Mouse (Mus musculus): Measurements from ENCODE around the gene Ripor2. TPM values are rescaled to one million over a fixed set of nuclear protein-coding genes. Genes with fewer than 3 reads are reported as not detected.

Ripor2 gene
- total and polyA plus RNA-seq, 3 experiments, result 4.7 to 8.2 (median 7.4) TPM

DNA sequence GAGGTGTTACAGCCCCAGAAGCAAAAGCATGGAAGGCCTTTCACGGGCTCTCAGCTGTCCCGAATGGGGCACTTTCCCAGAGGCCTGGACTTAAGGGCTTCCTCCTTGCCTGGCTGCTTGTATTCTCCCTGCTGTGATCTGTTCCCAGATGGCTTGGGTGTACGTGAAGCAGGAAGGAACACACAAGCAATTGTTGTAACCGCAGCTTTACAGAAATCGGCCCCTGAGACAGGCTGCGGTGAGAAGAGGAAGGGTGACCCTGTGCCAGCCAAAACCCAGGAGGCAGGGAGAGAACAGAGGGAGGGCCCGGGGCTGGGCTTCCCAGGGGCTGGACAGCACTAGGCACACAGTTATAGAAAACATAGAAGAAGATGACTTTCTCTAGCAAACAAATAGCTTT, 129.0 kb downstream of the Ripor2 start:
- TF ChIP-seq CTCF (IDR thresholded peaks at IDR 0.05) (no peak), POLR2A (IDR thresholded peaks at IDR 0.05; ENCODE audit: insufficient read depth, low read depth, low read length) (no peak), EP300 (IDR thresholded peaks at IDR 0.05; ENCODE audit: insufficient read depth, low read depth, low read length) (no peak)
- no peak overlapping the region for H3K9ac ChIP-seq (ENCODE audit: low read depth, low read length)
- H3K27me3 ChIP-seq (ENCODE audit: control insufficient read depth, insufficient read depth, low read length), result no peaks in the 10 kb centered on the region
- WGBS, result 38% methylated on average over 7 of the region's 7 CpGs
- intact Hi-C loops (cut with DNase I), result loop anchor here (10.0 kb wide), 1 partner anchor 214 kb away; no protein-coding TSS in a partner anchor
- H3K4me1 ChIP-seq (ENCODE audit: control insufficient read depth, insufficient read depth, low read length), result peaks cover 4% of the 10 kb centered on the region
- peak in 1 of 2 experiments; percentile 17 for DNase-seq
- H3K79me2 ChIP-seq (replicated peaks; ENCODE audit: control insufficient read depth, insufficient read depth, low read length), result no peaks in the 10 kb centered on the region
- H3K36me3 ChIP-seq (ENCODE audit: control insufficient read depth, insufficient read depth, low read length), result no peaks in the 10 kb centered on the region
- no peak overlapping the region for H3K4me3 ChIP-seq
- H3K27ac ChIP-seq, result peak overlapping the region; percentile 31; the same call in 1 of the 2 replicates

DNA sequence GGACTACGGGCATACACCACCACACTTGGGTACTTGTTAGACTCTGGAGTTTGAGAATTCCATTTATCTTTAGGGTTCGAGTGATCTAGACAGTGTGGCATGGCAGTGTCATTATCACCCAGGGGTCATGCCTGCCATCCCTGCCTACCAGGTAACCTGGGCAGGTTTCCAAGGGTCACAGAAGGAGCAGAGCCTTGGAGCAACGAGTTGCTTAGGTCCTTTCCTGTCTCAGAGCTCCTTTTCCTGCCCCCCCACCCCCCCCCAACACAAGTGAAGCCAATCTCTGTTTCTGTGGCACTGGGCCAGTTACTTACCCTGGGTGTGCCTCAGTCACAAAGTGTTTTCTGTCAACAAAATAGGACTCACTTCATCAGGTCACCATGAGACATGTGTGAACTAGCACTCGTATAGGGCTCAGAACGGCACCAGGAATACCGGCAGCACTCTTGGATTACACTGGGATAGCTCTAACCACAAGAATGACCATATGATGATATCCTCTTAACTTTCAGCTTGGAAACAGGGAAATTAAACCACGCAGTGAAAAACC, 130.7 kb downstream of the Ripor2 start:
- WGBS, result 43% methylated on average over 7 of the region's 7 CpGs
- TF ChIP-seq CTCF (IDR thresholded peaks at IDR 0.05) (no peak), EP300 (IDR thresholded peaks at IDR 0.05; ENCODE audit: insufficient read depth, low read depth, low read length) (no peak), POLR2A (IDR thresholded peaks at IDR 0.05; ENCODE audit: insufficient read depth, low read depth, low read length) (no peak)
- H3K27ac ChIP-seq, result peak overlapping the region; percentile 17; the same call in 1 of the 2 replicates
- H3K27me3 ChIP-seq (ENCODE audit: control insufficient read depth, insufficient read depth, low read length), result no peaks in the 10 kb centered on the region
- H3K9ac ChIP-seq (ENCODE audit: low read depth, low read length), result no peak overlapping the region
- intact Hi-C loops (cut with DNase I), result loop anchor here (1.0 to 10.0 kb wide), 2 partner anchors 212 to 230 kb away; no protein-coding TSS in a partner anchor
- peaks cover 4% of the 10 kb centered on the region for H3K4me1 ChIP-seq (ENCODE audit: control insufficient read depth, insufficient read depth, low read length)
- H3K79me2 ChIP-seq (replicated peaks; ENCODE audit: control insufficient read depth, insufficient read depth, low read length), result no peaks in the 10 kb centered on the region
- no peaks in the 10 kb centered on the region for H3K36me3 ChIP-seq (ENCODE audit: control insufficient read depth, insufficient read depth, low read length)
- peak in 1 of 2 experiments; percentile 13 for DNase-seq
- no peak overlapping the region for H3K4me3 ChIP-seq

DNA sequence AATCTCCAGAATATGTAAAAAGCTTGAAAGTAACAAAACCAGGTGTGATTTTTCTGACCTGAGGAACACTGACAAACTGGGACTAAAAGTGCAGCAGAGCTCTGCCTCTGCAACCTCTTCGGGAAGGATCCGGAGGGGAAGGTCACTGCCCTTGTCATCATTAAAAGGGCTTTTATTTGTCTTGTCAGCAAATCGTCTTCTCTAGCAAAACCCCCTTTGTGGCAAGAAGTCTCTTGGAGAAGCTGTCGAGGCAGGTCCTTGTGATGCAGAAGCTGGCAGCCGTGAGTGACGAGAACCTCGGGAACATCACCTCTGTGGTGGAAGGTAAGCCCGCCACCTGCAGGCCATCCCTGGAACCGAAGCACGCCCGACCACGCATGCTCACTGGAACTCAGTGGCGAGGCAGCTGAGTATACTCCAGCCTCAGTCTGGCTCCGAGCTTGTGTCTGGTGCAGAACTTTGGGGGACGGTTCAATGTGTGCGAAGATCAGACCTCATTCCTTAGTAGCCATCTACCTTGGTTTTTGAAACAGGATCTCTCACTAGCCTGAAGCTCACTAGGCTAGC, 131.5 kb downstream of the Ripor2 start:
- intact Hi-C loops (cut with DNase I), result loop anchor here (1.0 to 10.0 kb wide), 2 partner anchors 211 to 231 kb away; no protein-coding TSS in a partner anchor
- peak; percentile 85 to 93 for DNase-seq
- Histone ChIP-seq H3K36me3 (ENCODE audit: control insufficient read depth, insufficient read depth, low read length) (no peaks in the 10 kb centered on the region), H3K4me3 (no peak overlapping the region), H3K79me2 (replicated peaks; ENCODE audit: control insufficient read depth, insufficient read depth, low read length) (no peaks in the 10 kb centered on the region), H3K4me1 (ENCODE audit: control insufficient read depth, insufficient read depth, low read length) (peaks cover 4% of the 10 kb centered on the region), H3K27me3 (ENCODE audit: control insufficient read depth, insufficient read depth, low read length) (no peaks in the 10 kb centered on the region), H3K9ac (ENCODE audit: low read depth, low read length) (no peak overlapping the region), H3K27ac (peak overlapping the region; percentile 2; the same call in 1 of the 2 replicates)
- 15% methylated on average over 16 of the region's 16 CpGs for WGBS
- TF ChIP-seq CTCF (IDR thresholded peaks at IDR 0.05) (no peak; the same call in none of the 2 replicates), EP300 (IDR thresholded peaks at IDR 0.05; ENCODE audit: insufficient read depth, low read depth, low read length) (0 out of 2 replicates have a peak, but pooled peaks have one; percentile 49), POLR2A (IDR thresholded peaks at IDR 0.05; ENCODE audit: insufficient read depth, low read depth, low read length) (no peak)

DNA sequence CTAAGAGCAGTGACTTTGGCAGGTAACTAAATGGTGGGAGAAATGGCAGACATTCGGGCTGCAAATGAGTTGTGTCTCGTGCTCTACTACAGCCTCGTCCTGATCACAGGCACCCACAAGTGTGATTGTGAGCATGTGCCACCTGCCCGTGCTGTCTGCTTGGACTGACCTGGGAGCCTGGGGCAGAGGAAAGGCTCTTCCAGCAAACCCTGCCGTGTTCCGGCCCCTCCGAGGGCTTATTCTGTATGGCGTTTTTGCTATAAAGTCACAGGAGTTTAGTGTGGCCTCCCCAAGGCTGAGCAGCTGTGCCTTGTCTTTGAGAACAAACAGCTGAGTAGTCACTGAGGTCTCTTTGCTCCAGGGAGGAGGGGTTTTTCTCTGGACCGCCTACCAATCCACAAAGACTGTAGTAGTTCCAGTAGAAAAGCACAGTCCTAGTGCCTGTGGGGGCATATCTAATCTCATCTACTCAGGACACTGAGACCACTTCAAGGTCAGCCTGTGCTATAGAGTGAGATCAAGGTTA, 132.4 kb downstream of the Ripor2 start:
- 82% methylated on average over 9 of the region's 9 CpGs for WGBS
- intact Hi-C loops (cut with DNase I), result loop anchor here (10.0 kb wide), 1 partner anchor 210 kb away; no protein-coding TSS in a partner anchor
- Histone ChIP-seq H3K79me2 (replicated peaks; ENCODE audit: control insufficient read depth, insufficient read depth, low read length) (no peaks in the 10 kb centered on the region), H3K9ac (ENCODE audit: low read depth, low read length) (no peak overlapping the region), H3K36me3 (ENCODE audit: control insufficient read depth, insufficient read depth, low read length) (no peaks in the 10 kb centered on the region), H3K27me3 (ENCODE audit: control insufficient read depth, insufficient read depth, low read length) (no peaks in the 10 kb centered on the region), H3K4me3 (no peak overlapping the region), H3K4me1 (ENCODE audit: control insufficient read depth, insufficient read depth, low read length) (peaks cover 4% of the 10 kb centered on the region), H3K27ac (no peak overlapping the region)
- TF ChIP-seq POLR2A (IDR thresholded peaks at IDR 0.05; ENCODE audit: insufficient read depth, low read depth, low read length) (no peak), CTCF (IDR thresholded peaks at IDR 0.05) (no peak), EP300 (IDR thresholded peaks at IDR 0.05; ENCODE audit: insufficient read depth, low read depth, low read length) (no peak)
- DNase-seq, result no peak

DNA sequence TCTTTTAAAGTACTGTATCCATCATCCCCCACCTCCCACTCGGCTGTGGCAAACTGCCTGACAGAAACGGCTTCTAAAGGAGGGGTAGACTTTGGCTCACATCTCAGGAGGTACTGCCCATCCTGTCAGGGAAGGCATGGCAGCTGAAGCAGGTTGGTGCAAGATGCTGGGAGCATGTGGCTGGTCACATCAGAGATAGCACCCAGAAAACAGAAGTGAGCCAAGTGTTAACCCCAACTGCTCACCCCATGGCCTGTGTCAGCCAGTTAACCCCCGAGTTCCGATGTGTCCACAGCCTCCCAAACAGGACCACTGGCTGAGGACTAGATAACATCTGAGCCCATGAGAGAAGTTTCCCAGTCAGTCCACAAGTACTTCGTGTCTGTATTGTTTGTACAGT, 133.6 kb downstream of the Ripor2 start:
- H3K79me2 ChIP-seq (replicated peaks; ENCODE audit: control insufficient read depth, insufficient read depth, low read length), result no peaks in the 10 kb centered on the region
- no peaks in the 10 kb centered on the region for H3K36me3 ChIP-seq (ENCODE audit: control insufficient read depth, insufficient read depth, low read length)
- H3K27ac ChIP-seq, result no peak overlapping the region
- TF ChIP-seq POLR2A (IDR thresholded peaks at IDR 0.05; ENCODE audit: insufficient read depth, low read depth, low read length) (no peak), CTCF (IDR thresholded peaks at IDR 0.05) (no peak), EP300 (IDR thresholded peaks at IDR 0.05; ENCODE audit: insufficient read depth, low read depth, low read length) (no peak)
- 61% methylated on average over 5 of the region's 5 CpGs for WGBS
- intact Hi-C loops (cut with DNase I), result loop anchor here (10.0 kb wide), 1 partner anchor 209 kb away; no protein-coding TSS in a partner anchor
- H3K4me3 ChIP-seq, result no peak overlapping the region
- DNase-seq, result no peak
- H3K9ac ChIP-seq (ENCODE audit: low read depth, low read length), result no peak overlapping the region
- no peaks in the 10 kb centered on the region for H3K27me3 ChIP-seq (ENCODE audit: control insufficient read depth, insufficient read depth, low read length)
- peaks cover 4% of the 10 kb centered on the region for H3K4me1 ChIP-seq (ENCODE audit: control insufficient read depth, insufficient read depth, low read length)

Data from heart, adult 2 months (tissue).